Mouse (Mus musculus): ENCODE measurements at regions not wholly inside any gene's neighbourhood (a gene's known extent, or its start where the extent isn't known, plus 50 kb on each side); places are given as distances from the start of the nearest gene placed in this dataset.

DNA sequence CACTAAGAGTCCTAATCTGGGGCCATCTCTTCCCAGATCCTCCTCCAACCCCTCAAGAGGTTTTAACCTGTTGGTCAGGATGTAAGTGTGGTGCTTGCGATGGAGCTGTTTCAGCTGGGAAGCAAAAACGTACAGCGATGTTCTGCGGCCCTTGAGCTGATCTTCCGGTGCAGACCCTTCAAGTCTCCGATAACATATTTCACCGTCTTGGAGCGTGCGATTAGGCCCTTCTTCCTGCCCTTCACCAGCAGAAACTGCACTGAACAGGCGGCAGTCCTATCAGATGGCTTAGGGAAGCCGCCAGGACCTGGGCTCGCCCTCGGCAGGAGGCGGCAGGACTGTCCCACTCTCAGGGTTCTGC is 90.1 kb upstream of the Vps8 start:
- TF ChIP-seq CTCF (IDR thresholded peaks at IDR 0.05; ENCODE audit: borderline replicate concordance, insufficient read depth, low read length) (no peak), POLR2A (IDR thresholded peaks at IDR 0.05; ENCODE audit: low read depth, low read length) (no peak)
